Mouse (Mus musculus) C2C12 (cell line): ENCODE data around the gene Tfr2. TPM values are rescaled to one million over a fixed set of nuclear protein-coding genes. Genes with fewer than 3 reads are reported as not detected.

Experiments
- H3K27me3 ChIP-seq: one replicate; pipeline ENCODE4 v1.6.1; 2011; ENCODE audit not compliant: control insufficient read depth, insufficient read depth, insufficient read length
- H3K36me3 ChIP-seq: one replicate; pipeline ENCODE4 v1.6.1; 2011; ENCODE audit not compliant: control insufficient read depth, insufficient read depth
- H3K4me3 ChIP-seq: one replicate; pipeline ENCODE4 v1.5.1; 2011; ENCODE audit warnings: mild to moderate bottlenecking, control low read depth; ENCODE audit not compliant: poor library complexity, insufficient read depth, severe bottlenecking
- H3K79me2 ChIP-seq: one replicate; pipeline ENCODE4 v1.6.1; 2011; ENCODE audit not compliant: control insufficient read depth, insufficient read depth
- H3K79me3 ChIP-seq: one replicate; pipeline ENCODE4 v1.6.1; 2011; ENCODE audit warnings: low read depth, control low read depth
- H3ac ChIP-seq: one replicate; pipeline ENCODE3; 2011; ENCODE audit warnings: low read depth; ENCODE audit not compliant: control insufficient read depth, insufficient read length
- CEBPB ChIP-seq: IDR thresholded peaks from one replicate; pipeline ENCODE4 v1.6.1; 2011; ENCODE audit warnings: low read depth, mild to moderate bottlenecking, control low read depth, moderate library complexity
- CTCF ChIP-seq: IDR thresholded peaks from one replicate; pipeline ENCODE4 v1.5.1; 2011; ENCODE audit not compliant: control insufficient read depth, insufficient read depth, insufficient read length
- FOSL1 ChIP-seq: IDR thresholded peaks from one replicate; pipeline ENCODE4 v1.8.0; 2011; ENCODE audit warnings: mild to moderate bottlenecking, low read length; ENCODE audit not compliant: poor library complexity, insufficient read depth, severe bottlenecking
- MAX ChIP-seq: IDR thresholded peaks from one replicate; pipeline ENCODE4 v1.6.1; 2011; ENCODE audit warnings: mild to moderate bottlenecking, control low read depth
- MYOD1 ChIP-seq: IDR thresholded peaks from one replicate; pipeline ENCODE4 v1.6.1; 2011; ENCODE audit warnings: low read depth; ENCODE audit not compliant: control insufficient read depth, insufficient read length
- MYOG ChIP-seq: IDR thresholded peaks from one replicate; pipeline ENCODE4 v1.6.1; 2011; ENCODE audit not compliant: control insufficient read depth, insufficient read length; ENCODE audit errors: extremely low read depth
- USF1 ChIP-seq: IDR thresholded peaks from one replicate; pipeline ENCODE4 v1.6.1; 2011; ENCODE audit warnings: low read depth, mild to moderate bottlenecking, control low read depth, moderate library complexity
- polyA plus RNA-seq: library from polyadenylated mRNA; unstranded; fragments of >200 nt; fragmentation: generic; extraction: Trizol; gene quantifications from one replicate; pipeline ENCODE4 v1.2.1, GENCODE M21; 2012; ENCODE audit warnings: missing spikeins

Gene Tfr2
- polyA plus RNA-seq, 1 experiment: 0.14 TPM

DNA sequence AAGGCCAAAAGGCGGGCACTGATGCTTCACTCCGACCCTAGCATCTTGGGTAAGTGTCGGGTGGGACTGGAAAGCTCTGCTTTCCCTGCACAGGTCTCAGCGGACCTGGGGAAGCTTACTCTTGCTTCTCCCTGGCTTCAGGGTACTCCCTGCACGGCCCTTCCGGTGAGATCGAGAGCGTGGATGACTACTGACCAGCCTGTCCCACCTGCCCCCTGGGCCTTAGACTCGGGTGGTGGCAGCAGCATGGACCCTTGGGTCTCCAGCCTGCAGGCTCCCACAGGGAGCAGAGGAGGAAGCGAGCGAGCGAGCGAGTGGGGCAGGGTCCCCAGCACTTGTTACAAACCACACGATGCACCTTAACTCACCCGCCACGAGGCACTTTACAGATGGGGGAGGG is 44.1 kb upstream of the Tfr2 start:
- Histone ChIP-seq H3K79me2 (peaks cover 24% of the 10 kb centered on the region), H3K79me3 (peaks cover 4% of the 10 kb centered on the region), H3K27me3 (no peaks in the 10 kb centered on the region), H3K4me3 (no peak overlapping the region), H3K36me3 (peaks cover 63% of the 10 kb centered on the region), H3ac (no peak overlapping the region)
- TF ChIP-seq MYOD1 (no peak), CEBPB (no peak), CTCF (no peak), FOSL1 (no peak), MYOG (no peak), MAX (no peak), USF1 (no peak)

DNA sequence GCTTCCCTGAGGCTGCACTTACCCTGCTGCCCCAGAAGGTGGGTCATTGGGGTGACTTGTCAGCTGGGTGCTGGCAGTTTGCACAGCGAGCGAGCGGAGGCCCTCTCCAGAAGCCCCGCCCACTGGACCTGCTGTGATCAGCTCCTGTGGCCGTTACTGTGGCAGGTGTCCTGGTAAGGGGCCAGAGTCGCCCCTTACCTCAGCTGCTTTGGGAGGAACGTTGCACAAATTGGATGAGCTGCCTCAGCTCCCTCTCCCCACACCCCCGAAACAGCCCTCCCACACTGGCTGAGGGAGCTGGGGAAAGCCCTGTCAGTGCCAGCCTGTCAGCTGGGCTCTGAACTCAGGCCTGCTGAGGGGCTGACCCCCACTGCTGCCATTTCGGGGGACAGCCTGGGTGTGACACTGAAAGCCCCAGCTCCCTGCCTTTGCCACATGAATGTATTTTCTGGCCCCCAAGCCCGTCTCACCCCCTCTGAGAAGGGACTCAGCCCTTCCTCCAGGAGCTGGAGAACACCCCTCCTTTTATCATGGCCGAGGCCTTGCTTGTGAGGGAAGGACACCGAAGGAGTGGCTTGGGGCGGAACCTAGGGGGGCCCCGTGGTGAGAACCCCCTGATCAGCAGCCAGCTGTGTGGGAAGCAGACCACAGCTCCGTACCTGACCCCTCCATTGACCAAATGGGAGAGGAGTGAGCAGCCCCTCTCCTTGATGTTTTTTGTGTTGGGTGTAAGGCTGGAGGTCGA is 43.3 kb upstream of the Tfr2 start:
- peaks cover 11% of the 10 kb centered on the region for H3K79me3 ChIP-seq
- peaks cover 32% of the 10 kb centered on the region for H3K79me2 ChIP-seq
- H3K36me3 ChIP-seq: peaks cover 59% of the 10 kb centered on the region
- no peak overlapping the region for H3K4me3 ChIP-seq
- H3K27me3 ChIP-seq: no peaks in the 10 kb centered on the region
- TF ChIP-seq USF1: no peak
- TF ChIP-seq CEBPB: no peak
- no peak for TF ChIP-seq MYOD1
- TF ChIP-seq MAX: no peak
- TF ChIP-seq MYOG: no peak
- TF ChIP-seq CTCF: no peak
- no peak for TF ChIP-seq FOSL1
- H3ac ChIP-seq: no peak overlapping the region

GRCm38 (mm10) chr5:137527413-137527812 is 42.2 kb upstream of the Tfr2 start:
- Histone ChIP-seq H3ac (no peak overlapping the region), H3K36me3 (peaks cover 51% of the 10 kb centered on the region)

DNA sequence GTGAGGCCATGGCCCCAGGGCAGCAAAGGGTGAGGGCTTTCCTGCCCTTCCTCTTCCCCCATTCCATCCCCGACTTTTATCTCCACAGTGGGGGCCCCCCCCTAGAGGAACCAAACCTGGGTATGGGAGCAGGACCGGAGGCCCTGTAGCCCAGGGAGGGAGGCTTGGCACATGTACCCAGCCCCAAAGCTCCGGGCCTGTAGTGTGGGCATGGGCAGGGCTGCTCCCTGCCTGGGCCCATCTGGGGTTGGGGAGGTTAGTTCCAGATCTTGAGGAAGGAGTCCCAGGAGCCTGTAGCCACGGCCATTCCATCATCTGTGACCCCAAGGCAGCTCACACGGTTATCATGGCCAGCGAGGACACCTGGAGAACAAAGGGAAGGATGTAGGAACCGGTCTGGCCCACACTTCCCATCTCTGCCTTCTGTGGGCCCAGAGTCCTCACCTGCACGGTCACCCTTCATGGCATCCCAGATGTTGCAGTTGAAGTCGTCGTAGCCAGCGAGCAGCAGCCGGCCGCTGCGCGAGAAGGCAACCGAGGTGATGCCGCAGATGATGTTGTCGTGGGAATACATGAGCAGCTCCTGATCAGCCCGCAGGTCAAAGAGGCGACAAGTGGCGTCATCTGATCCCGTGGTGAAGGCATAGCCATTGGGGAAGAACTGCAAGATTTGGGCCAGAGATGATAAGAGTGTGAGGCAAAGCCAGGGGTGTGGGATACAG is 41.2 kb upstream of the Tfr2 start:
- H3ac ChIP-seq: no peak overlapping the region
- H3K4me3 ChIP-seq: no peak overlapping the region
- TF ChIP-seq CTCF (no peak), MAX (no peak), CEBPB (no peak)
- H3K27me3 ChIP-seq: no peaks in the 10 kb centered on the region
- peaks cover 48% of the 10 kb centered on the region for H3K79me2 ChIP-seq
- peaks cover 24% of the 10 kb centered on the region for H3K79me3 ChIP-seq
- peaks cover 51% of the 10 kb centered on the region for H3K36me3 ChIP-seq

More at GRCm38 (mm10) chr5:137527413-137527812, 42.2 kb upstream of the Tfr2 start:
- Histone ChIP-seq H3K4me3 (no peak overlapping the region), H3K27me3 (no peaks in the 10 kb centered on the region), H3K79me2 (peaks cover 43% of the 10 kb centered on the region), H3K79me3 (peaks cover 21% of the 10 kb centered on the region)
- TF ChIP-seq MYOG: no peak
- TF ChIP-seq CEBPB: no peak
- TF ChIP-seq FOSL1: no peak
- TF ChIP-seq MAX: no peak
- no peak for TF ChIP-seq USF1
- no peak for TF ChIP-seq MYOD1
- TF ChIP-seq CTCF: no peak

GRCm38 (mm10) chr5:137529221-137529995 is 40.2 kb upstream of the Tfr2 start:
- peaks cover 47% of the 10 kb centered on the region for H3K36me3 ChIP-seq
- no peak for TF ChIP-seq USF1
- no peak for TF ChIP-seq CTCF
- TF ChIP-seq MAX: no peak
- no peak for TF ChIP-seq FOSL1
- no peak for TF ChIP-seq MYOG
- no peak for TF ChIP-seq CEBPB
- no peak for TF ChIP-seq MYOD1
- H3ac ChIP-seq: no peak overlapping the region
- H3K79me2 ChIP-seq: peaks cover 48% of the 10 kb centered on the region
- no peak overlapping the region for H3K4me3 ChIP-seq
- peaks cover 24% of the 10 kb centered on the region for H3K79me3 ChIP-seq
- no peaks in the 10 kb centered on the region for H3K27me3 ChIP-seq
